Mouse (Mus musculus): ENCODE measurements around the gene Itgb3.

Gene Itgb3

DNA sequence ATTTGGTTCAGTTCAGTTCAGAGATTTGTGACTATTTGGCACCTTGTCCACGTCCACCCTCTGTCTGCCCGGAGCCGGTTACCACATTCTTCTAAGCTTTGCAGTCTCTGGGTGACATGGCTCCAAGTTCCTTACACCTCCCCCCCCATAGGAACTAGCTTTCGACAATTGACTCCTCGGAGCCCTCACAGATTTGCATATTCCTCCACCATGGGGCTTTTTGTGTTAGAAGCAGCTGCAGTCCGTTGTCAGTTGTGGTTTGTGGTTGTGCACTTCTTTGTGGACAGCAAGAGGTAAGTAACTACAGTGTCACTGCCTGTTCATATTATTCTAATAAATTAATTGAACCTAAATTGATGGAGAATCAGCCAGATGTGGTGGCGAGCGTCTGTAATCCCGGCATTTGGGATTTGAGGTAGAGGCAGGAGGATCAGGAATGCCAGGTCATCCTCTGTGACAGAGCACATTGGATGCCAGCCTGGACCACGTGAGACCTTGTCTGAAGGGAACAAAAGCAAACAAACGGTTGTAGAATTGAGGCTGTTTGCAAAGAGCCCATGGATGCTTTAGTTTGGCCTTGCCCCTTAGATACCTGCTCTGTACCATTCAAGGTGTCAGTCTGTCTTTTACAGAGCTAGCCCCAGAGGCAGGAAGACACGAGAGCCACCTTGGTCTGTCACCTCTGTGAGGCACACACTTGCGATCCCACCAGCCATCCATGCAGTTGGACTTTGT is 25.0 kb upstream of the Itgb3 start:
- no peak for DNase-seq (ENCODE audit: low spot score in 2 of 2)

DNA sequence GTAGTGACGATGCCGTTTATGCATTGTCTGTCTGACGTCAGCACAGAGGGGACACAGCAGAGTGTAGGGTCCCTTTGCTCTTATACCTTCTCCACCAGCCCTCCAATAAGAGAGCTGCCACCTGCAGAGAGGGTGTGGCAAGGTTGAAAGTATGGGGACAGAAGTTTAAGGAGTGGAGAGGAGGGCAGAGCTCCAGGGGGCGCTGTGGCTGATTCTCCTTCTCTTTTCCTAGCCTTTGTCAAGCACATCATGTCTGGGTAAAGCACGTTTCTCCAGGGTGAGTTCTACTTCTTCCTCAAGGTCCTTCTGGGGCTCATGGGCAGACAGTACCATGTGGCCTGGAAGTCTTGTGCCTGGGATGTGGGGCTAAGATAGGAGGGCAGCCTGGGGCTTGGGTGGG is 22.3 kb upstream of the Itgb3 start:
- no peak for DNase-seq (ENCODE audit: low spot score in 2 of 2)

DNA sequence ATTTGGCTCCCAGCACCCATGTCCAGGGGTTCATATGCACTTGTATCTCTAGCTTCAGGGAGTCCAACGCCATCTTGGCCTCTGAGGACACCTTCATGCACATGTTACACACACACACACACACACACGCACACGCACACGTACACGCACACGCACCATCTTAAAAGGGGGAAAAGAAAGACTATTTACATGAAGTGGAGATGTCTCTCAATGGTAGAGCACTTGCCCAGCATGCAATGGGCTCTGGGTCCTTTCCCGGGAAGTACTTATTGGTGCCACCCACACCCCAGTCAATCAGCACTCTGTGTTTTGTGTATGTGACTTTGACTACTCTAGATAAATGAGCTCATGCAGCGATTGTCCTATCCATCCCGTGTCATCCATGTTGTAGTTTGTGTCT is 19.9 kb upstream of the Itgb3 start:
- DNase-seq (ENCODE audit: low spot score in 2 of 2): no peak

DNA sequence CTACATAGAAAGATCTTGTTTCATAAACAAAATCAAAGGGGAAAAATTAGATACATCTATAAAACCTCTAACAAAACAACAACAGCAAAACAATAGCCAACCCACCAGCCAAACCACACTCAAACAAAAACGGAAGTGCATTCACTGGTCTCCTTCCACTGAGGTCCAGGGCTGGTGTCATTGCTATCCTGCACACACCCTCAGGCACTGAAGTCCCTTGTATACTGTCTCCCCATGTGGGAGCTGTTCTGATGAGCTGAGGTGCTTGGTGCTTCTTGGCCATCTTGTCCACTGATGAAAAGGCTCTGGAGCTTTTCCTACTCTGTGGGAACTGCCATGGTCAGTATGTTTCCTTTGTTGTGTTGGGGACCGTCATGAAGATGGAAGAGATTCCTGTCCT is 19.3 kb upstream of the Itgb3 start:
- DNase-seq (ENCODE audit: low spot score in 2 of 2): no peak

DNA sequence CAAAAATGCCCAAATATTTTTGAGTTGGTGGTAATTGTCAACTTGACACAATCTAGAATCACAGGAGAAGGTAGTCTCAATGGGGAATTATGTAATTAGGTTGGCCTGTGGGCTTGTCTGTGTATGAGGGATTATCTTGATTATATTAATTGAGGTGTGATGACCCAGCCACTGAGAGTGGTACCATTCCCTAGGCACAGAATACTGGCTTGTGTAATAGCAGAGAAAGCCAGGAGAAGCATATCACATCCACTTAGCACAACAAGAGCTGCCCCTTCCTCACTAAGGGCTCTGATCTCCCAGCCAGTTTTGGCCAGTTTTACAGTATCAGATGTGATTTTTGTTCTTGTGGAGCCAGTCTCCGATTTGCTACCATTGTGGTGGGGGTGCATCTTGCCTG is 18.2 kb upstream of the Itgb3 start:
- no peak for DNase-seq (ENCODE audit: low spot score in 2 of 2)

DNA sequence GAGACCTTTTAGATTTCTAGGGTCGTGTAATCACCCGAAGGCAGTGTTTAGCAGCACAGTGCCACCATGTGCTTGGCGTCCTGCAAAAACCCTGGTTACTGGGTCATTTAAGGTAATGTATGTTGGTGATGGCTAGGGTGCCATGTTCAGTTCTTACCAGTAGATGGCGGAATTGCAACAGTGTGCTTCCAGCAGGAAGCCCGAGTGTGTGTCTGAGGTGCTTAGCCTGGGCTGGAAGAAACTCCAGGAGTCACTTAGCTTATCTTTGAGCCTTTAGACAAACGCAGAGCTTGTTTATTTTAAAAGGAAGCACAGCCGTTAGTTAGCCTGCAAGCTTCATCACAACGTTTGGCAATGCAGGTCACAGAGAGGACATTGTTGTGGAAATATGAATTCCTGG is 17.7 kb upstream of the Itgb3 start:
- peak; percentile 55 to 80 for DNase-seq (ENCODE audit: low spot score in 2 of 2)

DNA sequence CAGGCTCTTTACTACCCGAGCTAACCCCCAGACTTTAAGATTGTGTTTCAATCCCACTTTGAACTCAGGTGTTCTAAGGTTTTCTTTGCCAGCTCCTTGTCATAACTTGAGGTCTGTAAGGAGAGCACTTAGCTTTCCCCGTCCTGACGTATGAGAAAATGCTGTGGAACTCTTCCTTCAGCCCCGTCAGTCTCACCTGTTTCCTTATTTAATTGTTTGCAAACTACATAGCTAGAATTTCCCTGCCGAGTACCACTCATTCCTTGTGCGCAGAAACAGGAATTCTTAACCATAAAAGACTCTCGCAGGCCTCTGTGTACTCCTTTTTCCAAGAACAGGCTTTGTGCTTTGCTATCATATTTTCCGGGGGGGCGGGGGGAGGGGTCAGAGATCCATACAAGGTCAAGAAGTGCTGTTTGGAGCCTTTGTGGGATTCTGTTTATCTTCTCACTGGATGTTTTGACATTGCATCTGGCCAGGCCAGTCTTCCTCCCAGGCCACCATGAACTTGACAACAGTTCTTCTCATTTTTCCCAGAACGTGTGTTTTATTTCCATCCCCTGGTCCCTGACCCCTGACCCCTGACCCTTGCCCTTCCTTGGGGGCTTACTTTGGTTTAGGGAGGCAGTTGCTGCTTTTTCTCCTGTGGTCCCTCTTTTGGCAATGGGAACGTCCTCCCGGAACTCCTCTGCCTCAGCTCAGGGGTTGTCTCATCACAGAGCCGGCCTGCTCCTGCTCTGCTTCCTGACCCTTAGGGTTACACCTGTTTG is 15.5 kb upstream of the Itgb3 start:
- DNase-seq (ENCODE audit: low spot score in 2 of 2): no peak

DNA sequence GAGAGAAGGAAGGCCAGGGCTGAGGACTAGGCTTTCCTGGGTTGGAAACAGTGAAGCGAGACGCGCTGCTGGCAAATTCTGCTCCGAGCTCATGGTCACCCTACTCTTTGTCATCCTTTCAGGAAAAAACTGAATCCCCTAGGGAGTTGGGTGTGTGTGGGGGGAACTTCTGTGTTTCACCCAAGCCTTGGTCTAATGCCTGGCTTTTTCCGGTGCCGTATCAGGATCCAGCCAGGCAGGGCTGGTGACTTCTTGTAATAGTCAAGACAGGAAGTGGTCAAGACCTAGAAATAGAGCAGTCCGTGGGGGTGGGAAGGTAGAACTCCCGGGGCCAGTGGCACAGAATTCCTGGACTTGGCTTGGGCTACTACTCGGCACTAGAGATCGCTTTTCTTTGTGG is 11.4 kb upstream of the Itgb3 start:
- no peak for DNase-seq (ENCODE audit: low spot score in 2 of 2)

DNA sequence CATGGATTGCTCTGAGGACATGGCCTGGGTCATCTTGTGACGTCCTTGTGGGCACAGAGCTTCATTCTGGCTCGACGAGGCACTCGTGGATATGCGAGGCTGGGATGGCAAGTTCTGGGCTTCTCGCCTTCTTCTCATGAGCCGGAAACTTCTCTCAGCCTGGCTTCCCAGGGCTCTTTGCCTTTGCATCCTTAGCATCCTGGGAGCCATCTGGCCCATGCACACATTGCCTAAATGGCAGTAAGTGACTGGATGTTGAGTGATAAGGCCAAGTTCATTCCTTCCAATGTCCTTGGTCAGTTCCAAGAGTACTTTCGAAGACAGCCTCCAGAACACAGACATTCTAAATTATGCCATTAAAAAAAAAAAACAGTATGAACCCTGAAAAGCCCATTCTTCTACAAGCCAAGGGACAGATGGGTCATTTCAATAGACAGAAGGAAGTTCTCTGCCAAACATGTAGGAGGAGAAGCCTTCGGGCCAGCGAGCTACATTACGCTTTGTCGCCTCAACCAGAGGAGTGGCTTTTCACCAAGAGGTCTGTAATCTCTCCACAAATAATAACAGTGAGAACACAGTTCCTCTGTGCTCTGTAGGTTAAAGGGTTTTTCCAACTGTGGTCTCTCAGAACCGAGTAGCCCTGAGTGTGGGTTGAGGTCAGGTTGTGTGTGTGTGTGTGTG is 8.4 kb upstream of the Itgb3 start:
- no peak for DNase-seq (ENCODE audit: low spot score in 2 of 2)

DNA sequence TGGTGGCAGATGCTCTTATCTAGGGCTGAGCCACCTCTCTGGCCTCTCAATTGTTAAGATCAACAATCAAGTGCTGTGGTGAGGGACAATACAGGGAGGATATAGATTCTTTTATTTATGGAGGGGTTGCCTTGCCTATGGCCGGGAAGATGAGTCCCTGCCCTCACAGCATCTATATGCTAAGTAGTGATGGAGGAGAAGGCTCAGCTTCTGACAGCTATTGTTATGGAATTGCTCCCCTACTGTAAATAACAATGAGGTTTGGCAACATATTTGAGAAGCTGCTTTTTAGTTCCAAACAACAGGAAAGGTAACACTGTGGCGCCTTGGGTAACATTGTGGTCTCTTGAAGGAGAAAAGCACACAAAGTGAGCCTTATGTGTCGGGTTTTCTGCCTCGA is 7.1 kb upstream of the Itgb3 start:
- DNase-seq (ENCODE audit: low spot score in 2 of 2): no peak

DNA sequence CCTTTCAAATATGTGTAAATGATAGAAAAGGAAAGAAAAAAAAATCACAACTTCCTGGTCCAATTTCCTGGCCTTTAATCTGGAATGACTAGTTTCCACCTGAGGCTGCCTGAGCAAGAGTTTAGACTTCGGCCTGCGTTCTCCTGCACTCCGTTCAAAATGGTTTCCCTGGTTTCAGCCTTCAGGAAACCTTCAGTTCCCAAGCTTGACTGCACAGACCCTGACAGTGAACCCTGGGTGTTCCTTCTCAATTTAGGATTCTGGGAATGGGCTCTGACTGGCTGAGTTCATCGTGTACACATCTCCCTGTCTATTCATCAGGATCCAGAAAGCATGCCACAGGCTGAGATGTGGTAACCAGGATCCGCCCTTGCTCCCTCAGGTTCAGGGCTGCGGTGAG is 3.6 kb upstream of the Itgb3 start:
- DNase-seq (ENCODE audit: low spot score in 2 of 2): no peak

DNA sequence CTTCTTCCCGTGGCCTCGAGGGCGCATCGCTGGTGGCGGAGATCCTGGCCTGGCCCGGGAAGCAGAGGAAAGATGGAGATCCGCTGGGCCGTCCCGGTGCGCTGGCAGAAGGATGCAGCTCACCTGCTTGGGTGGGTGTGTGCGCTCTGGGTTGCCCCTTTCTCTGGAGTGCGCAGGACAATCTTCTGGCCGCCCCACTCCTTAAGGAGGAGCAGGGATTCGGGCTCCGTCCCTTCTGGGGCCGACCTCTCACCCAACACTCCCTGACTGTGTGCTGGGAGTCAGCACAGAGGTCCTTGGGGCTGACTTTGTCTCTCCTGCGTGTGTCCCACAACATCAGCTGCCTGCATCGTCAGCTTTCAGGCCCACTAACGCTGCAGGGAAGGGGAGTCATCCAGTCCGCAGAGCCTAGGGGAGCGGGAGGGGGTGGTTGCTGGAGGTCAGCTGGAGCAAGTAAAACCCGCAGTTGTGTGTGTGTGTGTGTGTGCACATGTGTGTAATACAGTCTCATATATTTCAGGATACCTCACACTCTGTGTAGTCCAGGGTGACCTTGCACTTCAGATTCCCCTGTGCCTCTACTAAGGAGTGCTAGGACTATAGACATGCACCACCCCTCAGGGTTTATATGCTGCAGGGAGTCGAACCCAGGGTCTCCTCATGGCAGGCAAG is 585 bp downstream of the Itgb3 start:
- DNase-seq (ENCODE audit: low spot score in 2 of 2): no peak

DNA sequence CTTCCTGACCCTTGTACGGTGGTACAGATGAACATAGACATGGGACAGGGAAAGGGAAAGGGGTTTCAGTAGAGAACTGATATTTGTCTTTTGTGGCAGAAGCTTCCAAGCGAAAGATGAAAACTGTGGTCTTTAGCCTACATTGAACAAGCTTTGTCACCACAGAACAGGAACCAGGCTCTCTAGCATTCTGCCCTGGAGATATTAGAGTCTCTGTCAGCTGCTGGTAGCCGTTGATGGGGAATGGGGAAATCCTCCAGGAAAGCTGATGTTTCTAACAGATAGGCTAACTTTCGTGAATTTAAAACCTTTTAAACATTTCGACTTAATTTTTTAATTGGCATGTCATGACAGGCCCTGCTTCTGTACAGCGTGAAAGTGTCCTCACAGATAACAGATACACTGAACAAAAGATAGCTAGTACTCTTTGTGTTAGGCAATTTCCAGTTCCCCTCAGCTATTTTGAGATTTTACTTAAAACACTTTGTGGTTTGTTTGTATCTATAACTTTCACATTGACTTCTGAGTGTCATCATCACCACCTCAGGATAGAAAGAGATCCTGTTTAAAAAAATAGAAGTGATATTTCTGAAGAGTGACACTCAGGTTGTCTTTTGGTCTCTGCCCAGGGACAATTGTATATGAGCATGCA is 1.4 kb downstream of the Itgb3 start:
- no peak for DNase-seq (ENCODE audit: low spot score in 2 of 2)

DNA sequence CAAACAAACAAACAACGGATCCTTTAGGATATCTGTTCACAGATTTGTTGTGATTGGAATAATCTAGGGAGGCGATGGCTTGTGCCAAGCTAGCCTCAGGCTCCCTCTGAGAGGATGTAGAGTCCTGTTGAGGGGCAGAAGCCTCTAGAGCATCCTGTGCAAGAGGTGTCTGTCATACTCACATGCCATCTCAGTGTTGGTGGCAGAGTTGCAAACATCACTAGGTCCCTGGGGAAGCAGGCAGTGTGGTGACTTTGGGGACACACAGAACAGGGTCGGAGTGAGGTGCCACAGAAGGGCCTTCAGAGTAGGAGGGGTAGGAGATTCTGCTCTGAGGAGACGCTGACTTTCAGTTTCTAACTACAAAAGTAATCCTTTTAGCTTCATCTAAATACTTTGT is 1.9 kb downstream of the Itgb3 start:
- DNase-seq (ENCODE audit: low spot score in 2 of 2): no peak

DNA sequence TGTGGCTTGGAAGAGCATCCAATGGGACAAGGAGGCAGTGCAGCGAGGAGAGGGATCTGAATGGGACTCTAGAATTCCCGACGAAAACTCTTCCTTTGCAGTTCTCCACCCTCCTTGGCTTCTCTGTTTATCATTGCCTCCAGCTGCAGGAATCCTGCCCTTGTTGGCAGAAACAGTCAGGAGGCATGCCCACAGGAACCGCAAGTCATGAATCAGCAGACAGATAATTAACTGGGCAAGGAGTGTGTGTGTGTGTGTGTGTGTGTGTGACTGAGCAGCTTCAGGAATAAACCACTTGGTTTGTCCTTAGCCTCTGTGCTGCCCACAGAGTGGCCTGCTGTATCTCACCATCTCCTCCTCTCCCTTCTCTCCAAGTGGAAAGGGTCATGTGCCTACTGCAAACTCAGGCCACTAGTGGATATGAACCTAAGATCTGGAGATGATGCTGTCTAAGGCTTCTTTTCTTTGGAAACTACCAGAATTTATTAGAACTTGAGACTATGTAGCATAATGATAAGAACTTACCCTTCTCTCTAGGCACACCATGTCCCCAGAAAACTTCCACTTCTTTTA is 3.9 kb downstream of the Itgb3 start:
- no peak for DNase-seq (ENCODE audit: low spot score in 2 of 2)

DNA sequence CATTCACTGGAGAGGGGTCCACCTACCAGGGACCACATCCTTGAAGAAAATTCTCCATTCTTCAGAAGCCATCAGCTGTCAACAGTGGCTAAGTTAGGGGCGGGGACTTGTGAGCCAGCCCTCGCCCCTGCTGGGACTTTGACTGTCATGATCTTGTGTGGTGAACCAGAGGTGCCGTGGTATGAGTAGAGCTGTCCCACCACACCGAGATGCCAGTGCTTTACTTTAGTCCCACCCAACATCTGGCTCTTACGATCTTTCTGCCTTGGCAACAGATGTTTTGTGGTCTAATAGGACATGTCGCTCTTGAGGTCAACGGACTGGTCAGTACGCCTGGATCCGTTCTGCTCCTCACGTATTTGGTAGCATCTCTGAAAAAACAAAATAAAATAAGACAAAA is 5.8 kb downstream of the Itgb3 start:
- DNase-seq (ENCODE audit: low spot score in 2 of 2): no peak

DNA sequence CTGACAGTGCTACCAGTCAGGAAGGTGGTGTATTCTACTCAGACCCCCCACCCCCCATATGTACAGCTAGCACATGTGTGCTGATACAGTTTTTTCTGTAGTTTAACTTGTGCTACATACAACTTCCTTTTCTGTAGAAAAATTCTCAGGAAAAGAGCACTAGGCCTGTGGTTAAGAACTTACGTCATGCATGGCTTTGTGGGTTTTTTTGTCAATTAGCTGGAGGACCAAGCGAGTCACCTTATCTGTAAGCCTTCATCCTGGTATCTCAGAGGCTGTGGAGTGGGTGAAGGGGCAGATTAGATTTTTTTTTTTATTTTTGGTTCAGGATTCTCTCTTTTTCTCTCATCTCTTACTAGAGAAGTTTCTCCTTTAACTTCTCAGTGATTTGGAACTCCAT is 6.3 kb downstream of the Itgb3 start:
- DNase-seq (ENCODE audit: low spot score in 2 of 2): no peak

DNA sequence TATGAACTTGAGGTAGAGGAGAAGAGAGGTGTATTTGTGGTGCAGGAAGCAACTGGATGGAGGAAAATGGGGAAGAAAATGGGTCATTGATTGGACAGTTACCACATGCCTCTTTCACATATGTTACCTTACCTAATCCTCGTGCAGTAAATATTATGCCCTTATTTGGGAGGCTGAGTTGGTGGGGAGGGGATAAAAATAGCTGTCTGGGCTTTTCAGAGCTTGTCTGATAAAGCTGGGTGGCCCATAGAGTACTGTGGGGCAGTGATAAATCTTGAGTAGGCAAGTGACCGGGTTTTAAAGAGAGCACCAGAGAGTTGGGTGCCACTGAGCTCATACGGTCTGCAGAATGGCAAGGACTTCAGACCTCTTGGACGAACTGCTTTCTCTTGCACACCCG is 8.4 kb downstream of the Itgb3 start:
- DNase-seq (ENCODE audit: low spot score in 2 of 2): no peak

DNA sequence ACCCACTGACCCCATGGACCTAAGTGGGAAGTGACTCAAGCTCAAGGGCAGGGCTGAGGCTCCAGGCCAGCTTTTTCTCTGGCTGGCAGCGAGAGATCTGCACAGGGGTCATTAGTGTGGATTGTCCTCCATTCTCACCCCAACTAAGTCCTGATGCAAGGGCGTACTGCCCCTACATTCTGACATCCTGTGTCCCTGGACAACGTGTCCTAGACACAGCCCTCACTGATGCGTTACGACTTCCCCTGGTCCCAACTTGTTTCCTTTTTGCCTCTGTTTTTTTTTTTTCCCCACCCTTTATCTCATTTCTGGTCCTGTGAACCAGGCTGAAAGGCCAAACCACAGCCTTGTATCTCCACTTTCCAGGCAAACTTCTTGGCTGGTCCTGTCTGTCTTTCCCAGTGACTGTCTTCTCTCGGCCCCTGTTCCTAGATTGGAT is 10.9 kb downstream of the Itgb3 start:
- no peak for DNase-seq (ENCODE audit: low spot score in 2 of 2)

DNA sequence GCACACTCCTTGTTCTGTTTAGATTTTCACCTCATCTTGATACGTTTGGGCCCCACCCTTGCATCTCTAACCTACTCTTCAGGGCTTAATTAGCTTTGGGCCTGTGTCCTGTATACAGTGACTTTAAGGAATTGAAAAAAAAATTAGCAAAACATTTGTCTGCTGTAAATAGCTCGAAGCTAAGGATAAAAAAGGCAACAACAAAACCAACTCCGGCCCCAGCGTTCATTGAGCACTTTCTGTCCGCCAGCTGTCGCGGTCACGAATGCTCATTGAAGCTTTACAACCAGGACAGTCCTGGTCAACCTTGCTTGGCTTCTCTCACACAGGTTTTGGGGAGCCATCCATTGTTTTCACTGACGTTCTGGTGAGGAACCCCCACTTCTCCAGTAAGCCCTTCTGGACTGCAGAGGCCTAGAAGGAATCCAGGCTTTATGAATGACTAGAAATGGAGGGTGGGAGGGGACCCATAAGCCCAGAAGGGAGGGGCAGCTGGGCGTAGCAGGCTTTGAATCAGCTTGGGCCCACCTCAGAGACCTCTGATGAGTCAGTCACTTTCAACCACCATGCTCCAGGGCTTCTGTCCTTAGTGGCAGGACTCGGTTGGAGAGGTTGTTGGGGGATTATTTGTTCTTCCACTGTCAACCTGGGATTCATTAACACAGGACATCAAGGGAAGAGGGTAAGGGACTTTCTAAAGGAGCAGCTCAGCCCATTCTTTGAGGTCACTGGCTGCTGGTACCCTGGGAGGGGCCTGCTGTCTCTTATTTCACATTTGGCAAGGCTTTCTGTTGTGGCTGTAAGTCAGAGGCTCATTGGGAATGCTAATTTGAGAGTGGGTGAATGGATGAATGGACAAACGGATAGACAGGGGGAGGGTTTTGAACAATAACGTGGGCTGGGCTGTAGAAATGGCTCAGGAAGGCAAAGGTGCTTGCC is 11.6 kb downstream of the Itgb3 start:
- no peak for DNase-seq (ENCODE audit: low spot score in 2 of 2)

Data from thymus, postnatal 10 days (tissue).